Comparison of ENCODE assay signal across 23 mouse cellular contexts in genomic region chr3:58153874-58154756, GRCm38 (mm10).
DNase-seq lines count a peak whose midpoint lies in the region; ATAC-seq and TF ChIP-seq lines count a peak whose summit lies in the region.
"Had no signal": no experiment of that assay in that cellular context is flagged by ENCODE, and none has a peak within 500 bp of the region (broad histone marks: within the 10 kb centered on the region; RNA-seq: fewer than 3 reads in every experiment).

No protein-coding gene starts in this region.

- H3K79me2 ChIP-seq in CH12.LX (replicated peaks; ENCODE audit: control insufficient read depth, extremely low read depth, insufficient read depth, poor library complexity, severe bottlenecking): no peaks in the 10 kb centered on the region
- no peaks in the 10 kb centered on the region for H3K79me2 ChIP-seq in myocyte (ENCODE audit: control insufficient read depth, insufficient read depth)

- ATAC-seq in frontal cortex, adult (ENCODE audit: low TSS enrichment): peak; percentile 78
- ATAC-seq: CD4-positive, CD25-positive, alpha-beta regulatory T cell, adult 4 months; forebrain, embryonic 15.5 days; intestine, postnatal 0 days had no signal

- no peak for TF ChIP-seq EP300 in CH12.LX (IDR thresholded peaks at IDR 0.05; ENCODE audit: low read length)

- dilution Hi-C loops in CH12.LX (cut with MboI; ENCODE audit: extremely low pct_ligation_motif_present, extremely low pct_unique_long_range_greater_than_20kb, low sequenced_read_pairs): no loop called here

- H3K27me3 ChIP-seq in CH12.LX (replicated peaks): no peaks in the 10 kb centered on the region
- H3K27me3 ChIP-seq in myocyte (ENCODE audit: control insufficient read depth, insufficient read depth, insufficient read length): no peaks in the 10 kb centered on the region
- H3K27me3 ChIP-seq: embryonic facial prominence, embryonic 12.5 days; forebrain, embryonic 12.5 days; forebrain, embryonic 15.5 days; hindbrain, embryonic 12.5 days; hindbrain, embryonic 15.5 days had no signal

- TF ChIP-seq POLR2A in CH12.LX (IDR thresholded peaks at IDR 0.05; ENCODE audit: low read depth, low read length): no peak
- TF ChIP-seq POLR2A in myocyte (IDR thresholded peaks at IDR 0.05; ENCODE audit: insufficient read length, low read depth): no peak

- H3ac ChIP-seq in myocyte (ENCODE audit: control insufficient read depth, insufficient read length): no peak overlapping the region

- in situ Hi-C loops in CH12.LX (cut with MboI; ENCODE audit: low pct_ligation_motif_present, low pct_unique_long_range_greater_than_20kb, low sequenced_read_pairs): loop anchor here (25.0 kb wide), 2 partner anchors 508 to 633 kb away; no protein-coding TSS in a partner anchor

- intact Hi-C loops in left cerebral cortex, postnatal 14 days (cut with DNase I): no loop called here

- no peaks in the 10 kb centered on the region for H3K9me3 ChIP-seq in CH12.LX (replicated peaks; ENCODE audit: low read length)
- H3K9me3 ChIP-seq: embryonic facial prominence, embryonic 12.5 days; forebrain, embryonic 12.5 days; forebrain, embryonic 15.5 days; hindbrain, embryonic 12.5 days; hindbrain, embryonic 15.5 days had no signal

- H3K36me3 ChIP-seq in CH12.LX (replicated peaks in 1 of 2; ENCODE audit: control insufficient read depth in 1 of 2, insufficient read depth in 1 of 2, low read length in 1 of 2) (no peaks in the 10 kb centered on the region), myocyte (ENCODE audit: control insufficient read depth, insufficient read depth) (no peaks in the 10 kb centered on the region)
- H3K36me3 ChIP-seq: embryonic facial prominence, embryonic 12.5 days; forebrain, embryonic 12.5 days; forebrain, embryonic 15.5 days; hindbrain, embryonic 12.5 days; hindbrain, embryonic 15.5 days had no signal

- 0 out of 4 replicates have a peak, but pooled peaks cover 0 to 3% of the 10 kb centered on the region in 2 experiments for H3K4me1 ChIP-seq in CH12.LX (ENCODE audit: control insufficient read depth in 1 of 2, insufficient read depth in 2 of 2)
- H3K4me1 ChIP-seq: embryonic facial prominence, embryonic 12.5 days; forebrain, embryonic 12.5 days; forebrain, embryonic 15.5 days; hindbrain, embryonic 12.5 days; hindbrain, embryonic 15.5 days had no signal

- no peak overlapping the region for H3K4me3 ChIP-seq in CH12.LX (replicated peaks in 1 of 3; ENCODE audit: low read depth in 2 of 3, low read length in 2 of 3, poor library complexity in 1 of 3)
- no peak overlapping the region for H3K4me3 ChIP-seq in myocyte
- H3K4me3 ChIP-seq: embryonic facial prominence, embryonic 12.5 days; erythroblast, embryonic 14.5 days; forebrain, embryonic 12.5 days; forebrain, embryonic 15.5 days; hindbrain, embryonic 12.5 days; hindbrain, embryonic 15.5 days had no signal

- no peak for TF ChIP-seq CTCF in CH12.LX (conservative IDR thresholded peaks at IDR 0.05 in 1 of 2, IDR thresholded peaks at IDR 0.05 in 1 of 2; ENCODE audit: low read depth in 2 of 2, low read length in 2 of 2)

- H3K4me2 ChIP-seq in CH12.LX (ENCODE audit: insufficient read depth, low read depth, poor library complexity, severe bottlenecking) (peak overlapping the region; percentile 63; the same call in 1 of the 2 replicates), myocyte (ENCODE audit: low read depth) (peak overlapping the region; percentile 54)
- H3K4me2 ChIP-seq: embryonic facial prominence, embryonic 12.5 days; forebrain, embryonic 12.5 days; forebrain, embryonic 15.5 days; hindbrain, embryonic 12.5 days; hindbrain, embryonic 15.5 days had no signal

- TF ChIP-seq RAD21 in CH12.LX (IDR thresholded peaks at IDR 0.05; ENCODE audit: low read depth, low read length): no peak

- no peak overlapping the region for H3K27ac ChIP-seq in CH12.LX (ENCODE audit: insufficient read depth, low read depth)
- H3K27ac ChIP-seq: embryonic facial prominence, embryonic 12.5 days; forebrain, embryonic 12.5 days; forebrain, embryonic 15.5 days; hindbrain, embryonic 12.5 days; hindbrain, embryonic 15.5 days had no signal

- no peak for DNase-seq in frontal cortex, postnatal 14 days (ENCODE audit: low spot score in 2 of 2)
- DNase-seq in CH12.LX (ENCODE audit: extremely low read depth): no peak
- peak; percentile 61 for DNase-seq in Muller cell, postnatal 12 days (ENCODE audit: inconsistent ontology term)
- no peak for DNase-seq in left cerebral cortex, postnatal 14 days (ENCODE audit: low spot score in 2 of 2)
- DNase-seq: adrenal gland, adult 2 months; adrenal gland, postnatal 14 days; cerebellum, adult 11-12 months; cerebellum, adult 8-10 months; cerebellum, postnatal 10 days; cerebellum, postnatal 36 days; gastrocnemius, postnatal 25 days; heart, adult 18-20 months; kidney, adult 2 months had no signal

- no peak overlapping the region for H3K9ac ChIP-seq in CH12.LX (ENCODE audit: insufficient read depth, low read depth)
- H3K9ac ChIP-seq: embryonic facial prominence, embryonic 12.5 days; forebrain, embryonic 12.5 days; forebrain, embryonic 15.5 days; hindbrain, embryonic 12.5 days; hindbrain, embryonic 15.5 days had no signal

TF ChIP-seq in CH12.LX, 34 proteins besides CTCF, POLR2A, EP300 and RAD21:
- TF ChIP-seq MXI1 (IDR thresholded peaks at IDR 0.05; ENCODE audit: low read depth, low read length): no peak
TF ChIP-seq in CH12.LX: peak in this region for 0.

TF ChIP-seq in myocyte, 11 proteins besides CTCF, POLR2A, EP300 and RAD21:
- no peak for TF ChIP-seq SRF (IDR thresholded peaks at IDR 0.05; ENCODE audit: control insufficient read depth, insufficient read length, low read depth)
- peak in 2 of 3 experiments; percentile 12 to 83 for TF ChIP-seq MYOG (IDR thresholded peaks at IDR 0.05; ENCODE audit: control insufficient read depth in 1 of 3, insufficient read depth in 1 of 3, insufficient read length in 2 of 3, low read depth in 2 of 3)
- TF ChIP-seq MAX (IDR thresholded peaks at IDR 0.05; ENCODE audit: low read depth): no peak
- TF ChIP-seq TCF3 (IDR thresholded peaks at IDR 0.05; ENCODE audit: insufficient read length, low read depth): peak; percentile 35
- peak in 2 of 3 experiments; percentile 29 to 52 for TF ChIP-seq MYOD1 (IDR thresholded peaks at IDR 0.05; ENCODE audit: control insufficient read depth in 1 of 3, insufficient read length in 2 of 3, low read depth in 2 of 3)
